Mouse (Mus musculus) heart, postnatal 36 days (tissue): ENCODE results near the gene Htr6. TPM values are rescaled to one million over a fixed set of nuclear protein-coding genes. Genes with fewer than 3 reads are reported as not detected.

ENCODE experiments used
- DNase-seq, 2 experiments: peaks; one replicate each; pipeline ENCODE4 v3.0.0; 2021 to 2022
- intact Hi-C: fragments of 180-260 bp; cut with DNase I; formaldehyde crosslinking; loops from one replicate; pipeline ENCODE4 v1.15.1; 2025
- total RNA-seq, 2 experiments: library from RNA; stranded (reverse); gene quantifications; 2 replicates each; pipeline ENCODE4 v1.2.3; 2021

Htr6 gene
- total RNA-seq, 2 experiments from 2014 or later: not detected

GRCm38 (mm10) chr4:139052796-139053195 lies 22.6 kb downstream of the Htr6 start:
- no peak for DNase-seq
- intact Hi-C loops: no loop called here

GRCm38 (mm10) chr4:139048518-139048917 lies 26.9 kb downstream of the Htr6 start:
- DNase-seq: no peak
- intact Hi-C loops: no loop called here

- DNase-seq: no peak
- intact Hi-C loops: no loop called here
Observed at GRCm38 (mm10) chr4:139046354-139046753, 29.0 kb downstream of the Htr6 start.

- intact Hi-C loops: no loop called here
- no peak for DNase-seq
Observed at GRCm38 (mm10) chr4:139044566-139044965, 30.8 kb downstream of the Htr6 start.

- no peak for DNase-seq
- intact Hi-C loops: no loop called here
Observed at GRCm38 (mm10) chr4:139043600-139043999, 31.8 kb downstream of the Htr6 start.

GRCm38 (mm10) chr4:139042611-139043010 lies 32.8 kb downstream of the Htr6 start:
- DNase-seq: no peak

GRCm38 (mm10) chr4:139040084-139040839 lies 35.1 kb downstream of the Htr6 start:
- DNase-seq: no peak
- intact Hi-C loops: no loop called here

More at GRCm38 (mm10) chr4:139042611-139043010, 32.8 kb downstream of the Htr6 start:
- intact Hi-C loops: no loop called here

- intact Hi-C loops: no loop called here
- no peak for DNase-seq
Observed at GRCm38 (mm10) chr4:139037795-139038607, 37.4 kb downstream of the Htr6 start.

GRCm38 (mm10) chr4:139035799-139036198 lies 39.6 kb downstream of the Htr6 start:
- peak in 1 of 2 experiments; percentile 22 for DNase-seq
- intact Hi-C loops: no loop called here

- intact Hi-C loops: no loop called here
- DNase-seq: no peak
Observed at GRCm38 (mm10) chr4:139034942-139035341, 40.4 kb downstream of the Htr6 start.

GRCm38 (mm10) chr4:139034540-139034939 lies 40.8 kb downstream of the Htr6 start:
- DNase-seq: no peak
- intact Hi-C loops: no loop called here

- intact Hi-C loops: no loop called here
Observed at GRCm38 (mm10) chr4:139034010-139034367, 41.4 kb downstream of the Htr6 start.

GRCm38 (mm10) chr4:139033263-139034009 lies 41.9 kb downstream of the Htr6 start:
- intact Hi-C loops: no loop called here
- DNase-seq: no peak

More at GRCm38 (mm10) chr4:139034010-139034367, 41.4 kb downstream of the Htr6 start:
- no peak for DNase-seq

- intact Hi-C loops: no loop called here
- no peak for DNase-seq
Observed at GRCm38 (mm10) chr4:139032521-139032920, 42.8 kb downstream of the Htr6 start.

- DNase-seq: no peak
- intact Hi-C loops: no loop called here
Observed at GRCm38 (mm10) chr4:139030675-139031074, 44.7 kb downstream of the Htr6 start.

- no peak for DNase-seq
- intact Hi-C loops: no loop called here
Observed at GRCm38 (mm10) chr4:139024379-139024778, 51.0 kb downstream of the Htr6 start.

- intact Hi-C loops: no loop called here
Observed at GRCm38 (mm10) chr4:139020385-139020784, 55.0 kb downstream of the Htr6 start.

GRCm38 (mm10) chr4:139019413-139019812 lies 56.0 kb downstream of the Htr6 start:
- intact Hi-C loops: no loop called here

More at GRCm38 (mm10) chr4:139020385-139020784, 55.0 kb downstream of the Htr6 start:
- no peak for DNase-seq

GRCm38 (mm10) chr4:139018976-139019375 lies 56.4 kb downstream of the Htr6 start:
- intact Hi-C loops: no loop called here
- no peak for DNase-seq

More at GRCm38 (mm10) chr4:139019413-139019812, 56.0 kb downstream of the Htr6 start:
- no peak for DNase-seq

- intact Hi-C loops: no loop called here
- no peak for DNase-seq
Observed at GRCm38 (mm10) chr4:139018388-139018787, 57.0 kb downstream of the Htr6 start.

- intact Hi-C loops: no loop called here
- DNase-seq: no peak
Observed at GRCm38 (mm10) chr4:139014793-139015192, 60.6 kb downstream of the Htr6 start.
